ENCODE assay signal across 8 mouse cellular contexts in genomic region chr6:91410168-91410780, GRCm38 (mm10). TPM values are rescaled to one million over a fixed set of nuclear protein-coding genes. Genes with fewer than 3 reads are reported as not detected.
DNase-seq lines count a peak whose midpoint lies in the region; ATAC-seq and TF ChIP-seq lines count a peak whose summit lies in the region.

No protein-coding gene starts in this region.

- 2% methylated on average over 26 of the region's 26 CpGs for WGBS in kidney, embryonic 16.5 days
- under 1% methylated on average over 26 of the region's 26 CpGs for WGBS in hindbrain, embryonic 14.5 days
- under 1% methylated on average over 26 of the region's 26 CpGs for WGBS in neural tube, embryonic 11.5 days
- 5% methylated on average over 26 of the region's 26 CpGs for WGBS in thymus, adult 2 months

- H3K4me2 ChIP-seq in kidney, embryonic 16.5 days (replicated peaks; ENCODE audit: low read depth, low read length): peak overlapping the region; percentile 95
- peak overlapping the region; percentile 97 for H3K4me2 ChIP-seq in hindbrain, embryonic 14.5 days (replicated peaks)
- H3K4me2 ChIP-seq in neural tube, embryonic 11.5 days (ENCODE audit: low read depth): peak overlapping the region; percentile 97

- H3K9me3 ChIP-seq in kidney, embryonic 16.5 days (ENCODE audit: low read length): no peaks in the 10 kb centered on the region
- H3K9me3 ChIP-seq in hindbrain, embryonic 14.5 days (ENCODE audit: control insufficient read depth, low read length): no peaks in the 10 kb centered on the region
- H3K9me3 ChIP-seq in neural tube, embryonic 11.5 days (ENCODE audit: control insufficient read depth, low read length): no peaks in the 10 kb centered on the region

- no peak for TF ChIP-seq POLR2A in thymus, adult 2 months (IDR thresholded peaks at IDR 0.05; ENCODE audit: control insufficient read depth, extremely low read depth, insufficient read depth, low read length, poor library complexity)

- no peak overlapping the region for H3K27ac ChIP-seq in kidney, embryonic 16.5 days (ENCODE audit: low read length)
- no peak overlapping the region; the same call in 1 of the 2 replicates for H3K27ac ChIP-seq in hindbrain, embryonic 14.5 days
- H3K27ac ChIP-seq in neural tube, embryonic 11.5 days (ENCODE audit: low read depth, low read length): 0 out of 2 replicates have a peak overlapping the region, but pooled peaks have one; percentile 35
- H3K27ac ChIP-seq in thymus, adult 2 months (ENCODE audit: control insufficient read depth, insufficient read depth, low read length): no peak overlapping the region

- H3K27me3 ChIP-seq in kidney, embryonic 16.5 days (ENCODE audit: insufficient read depth, low read length): peaks cover 71% of the 10 kb centered on the region
- H3K27me3 ChIP-seq in hindbrain, embryonic 14.5 days (ENCODE audit: control insufficient read depth, insufficient read depth, low read length): peaks cover 38% of the 10 kb centered on the region
- peaks cover 43% of the 10 kb centered on the region for H3K27me3 ChIP-seq in neural tube, embryonic 11.5 days (ENCODE audit: control insufficient read depth, insufficient read depth, low read length)
- H3K27me3 ChIP-seq in thymus, adult 2 months (ENCODE audit: control insufficient read depth, insufficient read depth, low read length): peaks cover 2% of the 10 kb centered on the region

- H3K9ac ChIP-seq in kidney, embryonic 16.5 days (replicated peaks; ENCODE audit: low read length): no peak overlapping the region
- peak overlapping the region; percentile 71 for H3K9ac ChIP-seq in hindbrain, embryonic 14.5 days
- peak overlapping the region; percentile 75 for H3K9ac ChIP-seq in neural tube, embryonic 11.5 days (ENCODE audit: low read length)

- DNase-seq in kidney, postnatal 25 days: no peak
- peak; percentile 32 to 43 for DNase-seq in cerebellum, postnatal 10 days
- peak; percentile 31 for DNase-seq in hindbrain, embryonic 14.5 days (ENCODE audit: low spot score)
- DNase-seq in neural tube, embryonic 11.5 days (ENCODE audit: low spot score): peak; percentile 28
- DNase-seq in thymus, adult 2 months: no peak
- DNase-seq in urinary bladder, adult 18-20 months (ENCODE audit: low spot score in 2 of 2): no peak
- DNase-seq in kidney, postnatal 4 days: no peak

- peak overlapping the region; percentile 53 for H3K4me3 ChIP-seq in kidney, embryonic 16.5 days (ENCODE audit: low read length)
- H3K4me3 ChIP-seq in hindbrain, embryonic 14.5 days (replicated peaks; ENCODE audit: low read length): peak overlapping the region; percentile 71
- peak overlapping the region; percentile 60 for H3K4me3 ChIP-seq in neural tube, embryonic 11.5 days (ENCODE audit: low read depth, low read length)
- no peak overlapping the region for H3K4me3 ChIP-seq in thymus, adult 2 months (ENCODE audit: control insufficient read depth, insufficient read depth, low read length)

- no peak for TF ChIP-seq CTCF in thymus, adult 2 months (IDR thresholded peaks at IDR 0.05; ENCODE audit: borderline replicate concordance, control insufficient read depth, extremely low read depth, insufficient read depth, low read length, poor library complexity)

- ATAC-seq in kidney, embryonic 16.5 days (ENCODE audit: low FRiP score, low TSS enrichment): no peak
- ATAC-seq in hindbrain, embryonic 14.5 days (ENCODE audit: low FRiP score): peak; percentile 13; the same call in 1 of the 2 replicates
- ATAC-seq in neural tube, embryonic 11.5 days (ENCODE audit: insufficient read depth, low FRiP score, low TSS enrichment): 0 out of 2 replicates have a peak, but pooled peaks have one; percentile 18

- H3K4me1 ChIP-seq in kidney, embryonic 16.5 days (ENCODE audit: insufficient read depth, low read length): peaks cover 20% of the 10 kb centered on the region
- H3K4me1 ChIP-seq in hindbrain, embryonic 14.5 days (replicated peaks; ENCODE audit: control insufficient read depth, insufficient read depth, low read length): peaks cover 16% of the 10 kb centered on the region
- H3K4me1 ChIP-seq in neural tube, embryonic 11.5 days (ENCODE audit: control insufficient read depth, insufficient read depth, low read length): peaks cover 14% of the 10 kb centered on the region; the same call in 1 of the 2 replicates
- no peaks in the 10 kb centered on the region; the same call in 1 of the 2 replicates for H3K4me1 ChIP-seq in thymus, adult 2 months (replicated peaks; ENCODE audit: control insufficient read depth, insufficient read depth, low read length)

- no peaks in the 10 kb centered on the region for H3K36me3 ChIP-seq in kidney, embryonic 16.5 days (ENCODE audit: insufficient read depth, low read length)
- no peaks in the 10 kb centered on the region for H3K36me3 ChIP-seq in hindbrain, embryonic 14.5 days (replicated peaks; ENCODE audit: control insufficient read depth, insufficient read depth)
- no peaks in the 10 kb centered on the region for H3K36me3 ChIP-seq in neural tube, embryonic 11.5 days (ENCODE audit: control insufficient read depth, insufficient read depth, low read length)
- no peaks in the 10 kb centered on the region for H3K36me3 ChIP-seq in thymus, adult 2 months (ENCODE audit: control insufficient read depth, insufficient read depth, low read length)

RNA-seq across cellular contexts. Expression of gene Wnt7a, which starts 0.9 kb away (rescaled TPM):
- 0.14 and 0.44 TPM in 2 replicates for polyA plus RNA-seq in kidney, embryonic 16.5 days (2015; fragmentation: Nextera tagmentation; extraction: Ambion mirVana)
- 7.5 and 8.8 TPM in 2 replicates for polyA plus RNA-seq in hindbrain, embryonic 14.5 days (2014; fragmentation: Nextera tagmentation; extraction: Ambion mirVana)
- polyA plus RNA-seq in neural tube, embryonic 11.5 days (2014; fragmentation: Nextera tagmentation; extraction: Ambion mirVana): 10.9 and 11.5 TPM in 2 replicates
- 0.04 and 0.13 TPM in 2 replicates for polyA plus RNA-seq in thymus, adult 2 months (2012; rRNA removed)

Comparison
In these comparisons a context has a peak if more than half of its experiments do, and no peak if none do; other contexts are left out.
1. DNase-seq: peak in cerebellum, postnatal 10 days (2 of 2), hindbrain, embryonic 14.5 days (single experiment) and neural tube, embryonic 11.5 days (single experiment); none in kidney, postnatal 25 days (0 of 2), thymus, adult 2 months (single experiment), urinary bladder, adult 18-20 months (0 of 2) and kidney, postnatal 4 days (0 of 2).
2. Peak in every context shown above with its lines, with median percentiles within 50 percentile points of each other: H3K4me2 ChIP-seq.